Mouse (Mus musculus) liver, adult 2 months (tissue): Measurements from ENCODE around the gene Lmo7.

Experiments
- CTCF ChIP-seq: fragments of 200-500 bp; IDR thresholded peaks from 2 replicates; pipeline ENCODE4 v1.5.1; 2011; ENCODE audit warnings: low read depth, low read length, control low read depth
- POLR2A ChIP-seq: fragments of 200-500 bp; IDR thresholded peaks from 2 replicates; pipeline ENCODE4 v1.6.1; 2011; ENCODE audit warnings: low read length, control low read depth; ENCODE audit not compliant: insufficient read depth; ENCODE audit errors: extremely low read depth

DNA sequence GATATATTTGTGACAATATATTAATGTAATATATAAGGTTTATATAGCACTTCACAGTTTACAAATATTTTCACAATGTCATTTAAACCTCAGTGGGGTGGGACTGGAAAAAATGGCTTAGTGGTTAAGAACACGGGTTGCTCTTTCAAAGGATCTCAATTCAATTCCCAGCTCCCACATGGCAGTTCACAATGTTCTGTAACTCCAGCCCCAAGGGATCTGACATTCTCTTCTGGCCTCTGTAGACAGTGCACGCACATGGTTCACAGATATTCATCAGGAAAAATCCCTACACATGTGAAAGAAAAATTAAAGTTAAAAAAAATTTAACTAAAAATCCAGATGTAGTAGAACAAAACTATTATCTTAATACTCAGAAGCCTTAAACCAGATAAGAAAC lies 41.4 kb upstream of the Lmo7 start:
- TF ChIP-seq POLR2A (no peak), CTCF (no peak)
